32 mouse cellular contexts compared by ENCODE assay signal in genomic region chr15:7005142-7005541, GRCm38 (mm10).
A peak's percentile ranks its signal among the peaks of the same experiment; 100 is the strongest.
DNase-seq lines count a peak whose midpoint lies in the region; ATAC-seq and TF ChIP-seq lines count a peak whose summit lies in the region.
"Had no signal": no experiment of that assay in that cellular context is flagged by ENCODE, and none has a peak within 500 bp of the region (broad histone marks: within the 10 kb centered on the region; RNA-seq: fewer than 3 reads in every experiment).

No protein-coding gene starts in this region.

- H3K4me2 ChIP-seq in kidney, embryonic 14.5 days (replicated peaks; ENCODE audit: low read depth, low read length), result no peak overlapping the region
- H3K4me2 ChIP-seq: embryonic facial prominence, embryonic 13.5 days; forebrain, embryonic 13.5 days; heart, embryonic 12.5 days; heart, embryonic 15.5 days; hindbrain, embryonic 13.5 days had no signal

- H3K27ac ChIP-seq in kidney, embryonic 14.5 days (ENCODE audit: low read depth, low read length), result peak overlapping the region; percentile 37; the same call in 1 of the 2 replicates
- peak overlapping the region; percentile 19; the same call in 1 of the 2 replicates for H3K27ac ChIP-seq in layer of hippocampus, adult 2 months
- H3K27ac ChIP-seq: embryonic facial prominence, embryonic 10.5 days; embryonic facial prominence, embryonic 13.5 days; forebrain, embryonic 10.5 days; forebrain, embryonic 13.5 days; heart, embryonic 15.5 days; hindbrain, embryonic 10.5 days; hindbrain, embryonic 13.5 days had no signal

- 70% methylated on average over 1 of the region's 1 CpGs for WGBS in kidney, embryonic 14.5 days

- H3K4me3 ChIP-seq in kidney, embryonic 14.5 days (ENCODE audit: low read length), result no peak overlapping the region
- no peak overlapping the region for H3K4me3 ChIP-seq in layer of hippocampus, adult 2 months
- H3K4me3 ChIP-seq: embryonic facial prominence, embryonic 10.5 days; embryonic facial prominence, embryonic 13.5 days; forebrain, embryonic 10.5 days; forebrain, embryonic 13.5 days; heart, embryonic 12.5 days; heart, embryonic 15.5 days; hindbrain, embryonic 10.5 days; hindbrain, embryonic 13.5 days had no signal

- H3K36me3 ChIP-seq in kidney, embryonic 14.5 days (ENCODE audit: control insufficient read depth, insufficient read depth, low read length), result no peaks in the 10 kb centered on the region
- H3K36me3 ChIP-seq: embryonic facial prominence, embryonic 10.5 days; embryonic facial prominence, embryonic 13.5 days; forebrain, embryonic 10.5 days; G1E; heart, embryonic 12.5 days; heart, embryonic 15.5 days; hindbrain, embryonic 10.5 days; hindbrain, embryonic 13.5 days had no signal

- H3K9ac ChIP-seq in kidney, embryonic 14.5 days (ENCODE audit: low read depth, low read length), result no peak overlapping the region
- H3K9ac ChIP-seq: embryonic facial prominence, embryonic 13.5 days; forebrain, embryonic 13.5 days; heart, embryonic 12.5 days; heart, embryonic 15.5 days; hindbrain, embryonic 13.5 days had no signal

- ATAC-seq in kidney, embryonic 14.5 days (ENCODE audit: low FRiP score, low TSS enrichment), result no peak
- ATAC-seq: forebrain, embryonic 13.5 days; forebrain, embryonic 16.5 days; hindbrain, embryonic 16.5 days; Patski had no signal

- no peaks in the 10 kb centered on the region for H3K27me3 ChIP-seq in kidney, embryonic 14.5 days (ENCODE audit: control insufficient read depth, insufficient read depth, low read length)
- H3K27me3 ChIP-seq: embryonic facial prominence, embryonic 13.5 days; forebrain, embryonic 13.5 days; heart, embryonic 12.5 days; heart, embryonic 15.5 days; hindbrain, embryonic 13.5 days; Patski had no signal

- peaks cover 2% of the 10 kb centered on the region; the same call in 1 of the 2 replicates for H3K4me1 ChIP-seq in kidney, embryonic 14.5 days (ENCODE audit: control insufficient read depth, insufficient read depth, low read length)
- H3K4me1 ChIP-seq: embryonic facial prominence, embryonic 10.5 days; embryonic facial prominence, embryonic 13.5 days; forebrain, embryonic 10.5 days; forebrain, embryonic 13.5 days; heart, embryonic 12.5 days; heart, embryonic 15.5 days; hindbrain, embryonic 13.5 days had no signal

- no peak for DNase-seq in kidney, postnatal 4 days
- peak in 1 of 2 experiments; percentile 20 for DNase-seq in layer of hippocampus, adult 2 months (ENCODE audit: low spot score in 2 of 2)
- DNase-seq in layer of hippocampus, postnatal 36 days, result no peak
- peak; percentile 19 for DNase-seq in right cerebral cortex, adult 18-20 months
- DNase-seq in right cerebral cortex, postnatal 25 days, result no peak
- peak; percentile 56 for DNase-seq in telencephalon, adult 2 months (ENCODE audit: low read depth, low spot score)
- no peak for DNase-seq in thymus, postnatal 10 days (ENCODE audit: low spot score in 2 of 2)
- DNase-seq: adrenal gland, postnatal 10 days; adrenal gland, postnatal 36 days; B cell, adult 2 months; cerebellum, adult 11 months; cerebellum, adult 2 months; cerebellum, adult 9-11 months; cerebellum, postnatal 36 days; embryo, embryonic 11 days; gastrocnemius, postnatal 25 days; heart, adult 18-20 months; heart, postnatal 10 days; heart, postnatal 36 days had no signal

- H3K9me3 ChIP-seq in kidney, embryonic 14.5 days (ENCODE audit: control insufficient read depth, low read length), result no peaks in the 10 kb centered on the region
- H3K9me3 ChIP-seq: embryonic facial prominence, embryonic 10.5 days; embryonic facial prominence, embryonic 13.5 days; forebrain, embryonic 10.5 days; forebrain, embryonic 13.5 days; G1E; heart, embryonic 12.5 days; heart, embryonic 15.5 days; hindbrain, embryonic 10.5 days; hindbrain, embryonic 13.5 days had no signal

- no peak for TF ChIP-seq CTCF in layer of hippocampus, adult 2 months (conservative IDR thresholded peaks at IDR 0.05)

Comparison
In these comparisons a context has a peak if more than half of its experiments do, and no peak if none do; other contexts are left out.
1. DNase-seq: peak in right cerebral cortex, adult 18-20 months (single experiment) and telencephalon, adult 2 months (single experiment); none in kidney, postnatal 4 days (0 of 2), layer of hippocampus, postnatal 36 days (0 of 2), right cerebral cortex, postnatal 25 days (single experiment) and thymus, postnatal 10 days (0 of 2).